22 mouse cellular contexts compared by ENCODE assay signal in genomic region chr1:145972416-145972815, GRCm38 (mm10).
DNase-seq lines count a peak whose midpoint lies in the region; ATAC-seq and TF ChIP-seq lines count a peak whose summit lies in the region.
"Had no signal": no experiment of that assay in that cellular context is flagged by ENCODE, and none has a peak within 500 bp of the region (broad histone marks: within the 10 kb centered on the region; RNA-seq: fewer than 3 reads in every experiment).

No protein-coding gene starts in this region.

- H3K4me3 ChIP-seq in liver, adult 2 months (ENCODE audit: insufficient read depth, low read depth, low read length) = no peak overlapping the region
- no peak overlapping the region for H3K4me3 ChIP-seq in liver, embryonic 12.5 days
- H3K4me3 ChIP-seq: forebrain, embryonic 15.5 days; hindbrain, embryonic 12.5 days; hindbrain, embryonic 15.5 days had no signal

- no peaks in the 10 kb centered on the region for H3K4me1 ChIP-seq in liver, adult 2 months (ENCODE audit: control insufficient read depth, insufficient read depth, low read length)
- H3K4me1 ChIP-seq in liver, embryonic 12.5 days = no peaks in the 10 kb centered on the region
- H3K4me1 ChIP-seq: forebrain, embryonic 15.5 days; hindbrain, embryonic 12.5 days; hindbrain, embryonic 15.5 days had no signal

- H3K36me3 ChIP-seq in liver, adult 2 months (ENCODE audit: control insufficient read depth, insufficient read depth, low read length) = no peaks in the 10 kb centered on the region
- no peaks in the 10 kb centered on the region for H3K36me3 ChIP-seq in liver, embryonic 12.5 days
- H3K36me3 ChIP-seq: forebrain, embryonic 15.5 days; G1E; hindbrain, embryonic 12.5 days; hindbrain, embryonic 15.5 days had no signal

- H3K4me2 ChIP-seq in liver, embryonic 12.5 days = no peak overlapping the region
- H3K4me2 ChIP-seq: forebrain, embryonic 15.5 days; heart, embryonic 11.5 days; hindbrain, embryonic 12.5 days; hindbrain, embryonic 15.5 days had no signal

- ATAC-seq in liver, embryonic 12.5 days = no peak
- ATAC-seq in monocyte, adult 5-6 weeks (replicated peaks; ENCODE audit: insufficient number of reproducible peaks, low FRiP score, low TSS enrichment, poor library complexity, severe bottlenecking) = no peak
- ATAC-seq: forebrain, embryonic 15.5 days; intestine, postnatal 0 days; Patski had no signal

- no peak for TF ChIP-seq POLR2A in liver, adult 2 months (IDR thresholded peaks at IDR 0.05; ENCODE audit: extremely low read depth, insufficient read depth, low read length)

- WGBS in liver, adult 2 months = 53% methylated on average over 2 of the region's 2 CpGs
- WGBS in liver, embryonic 12.5 days (ENCODE audit: insufficient replicate concordance) = 59% methylated on average over 2 of the region's 2 CpGs

- H3K27ac ChIP-seq in liver, adult 2 months (replicated peaks; ENCODE audit: insufficient read depth, low read depth, low read length) = no peak overlapping the region
- no peak overlapping the region for H3K27ac ChIP-seq in liver, embryonic 12.5 days
- H3K27ac ChIP-seq: forebrain, embryonic 15.5 days; hindbrain, embryonic 12.5 days; hindbrain, embryonic 15.5 days had no signal

- DNase-seq in adrenal gland, adult 2 months = peak; percentile 3
- no peak for DNase-seq in adrenal gland, adult 18-20 months (ENCODE audit: low spot score in 2 of 2)
- peak; percentile 85 for DNase-seq in liver, adult 2 months (ENCODE audit: extremely low read depth, low read depth, low spot score)
- DNase-seq in gonadal fat pad, adult 2 months (ENCODE audit: low read depth) = peak; percentile 28
- DNase-seq: B cell, adult 2 months; cerebellum, adult 11-12 months; cerebellum, adult 9-10 months; cerebellum, postnatal 14 days; gastrocnemius, postnatal 10 days; gastrocnemius, postnatal 36 days; heart, adult 11 months; kidney, adult 2 months had no signal

- no peaks in the 10 kb centered on the region for H3K9me3 ChIP-seq in liver, embryonic 12.5 days (replicated peaks)
- H3K9me3 ChIP-seq: forebrain, embryonic 15.5 days; G1E; hindbrain, embryonic 12.5 days; hindbrain, embryonic 15.5 days had no signal

- no peak overlapping the region for H3K9ac ChIP-seq in liver, adult 2 months (ENCODE audit: low read depth, low read length)
- no peak overlapping the region for H3K9ac ChIP-seq in liver, embryonic 12.5 days
- H3K9ac ChIP-seq: forebrain, embryonic 15.5 days; hindbrain, embryonic 12.5 days; hindbrain, embryonic 15.5 days had no signal

- H3K27me3 ChIP-seq in liver, adult 2 months (ENCODE audit: control insufficient read depth, insufficient read depth, low read length) = no peaks in the 10 kb centered on the region
- no peaks in the 10 kb centered on the region for H3K27me3 ChIP-seq in liver, embryonic 12.5 days (replicated peaks)
- H3K27me3 ChIP-seq: CH12.LX; forebrain, embryonic 15.5 days; hindbrain, embryonic 12.5 days; hindbrain, embryonic 15.5 days; Patski had no signal

- H3K79me2 ChIP-seq in liver, adult 2 months (ENCODE audit: control insufficient read depth, insufficient read depth, low read length) = no peaks in the 10 kb centered on the region

- TF ChIP-seq CTCF in liver, adult 2 months (IDR thresholded peaks at IDR 0.05; ENCODE audit: low read depth, low read length) = no peak

Comparison
In these comparisons a context has a peak if more than half of its experiments do, and no peak if none do; other contexts are left out.
1. DNase-seq: peak in adrenal gland, adult 2 months (single experiment), liver, adult 2 months (single experiment) and gonadal fat pad, adult 2 months (single experiment); none in adrenal gland, adult 18-20 months (0 of 2).